Mouse (Mus musculus) heart, embryonic 14.5 days (tissue): ENCODE results near the gene Apob. TPM values are rescaled to one million over a fixed set of nuclear protein-coding genes. Genes with fewer than 3 reads are reported as not detected.

ENCODE experiments used
- polyA plus RNA-seq: library from polyadenylated mRNA; unstranded; fragments of >200 nt; fragmentation: Nextera tagmentation; extraction: Ambion mirVana; gene quantifications from 2 replicates; pipeline ENCODE4 v1.2.1, GENCODE M21; 2014

Apob gene
- polyA plus RNA-seq, 1 experiment from 2014 or later: 0.22 TPM

Other genes with a start within 250 kb of the Apob start
- gene Ldah, start 230.5 kb downstream of the Apob start, polyA plus RNA-seq: 49.7 and 55.8 TPM in 2 replicates